Mouse (Mus musculus) gastrocnemius, adult 18-20 months (tissue): ENCODE measurements at regions not wholly inside any gene's neighbourhood (a gene's known extent, or its start where the extent isn't known, plus 50 kb on each side); places are given as distances from the start of the nearest gene placed in this dataset.

Experiments used
- DNase-seq: peaks from one replicate; pipeline ENCODE4 v3.0.0; 2021; ENCODE audit warnings: low spot score

DNA sequence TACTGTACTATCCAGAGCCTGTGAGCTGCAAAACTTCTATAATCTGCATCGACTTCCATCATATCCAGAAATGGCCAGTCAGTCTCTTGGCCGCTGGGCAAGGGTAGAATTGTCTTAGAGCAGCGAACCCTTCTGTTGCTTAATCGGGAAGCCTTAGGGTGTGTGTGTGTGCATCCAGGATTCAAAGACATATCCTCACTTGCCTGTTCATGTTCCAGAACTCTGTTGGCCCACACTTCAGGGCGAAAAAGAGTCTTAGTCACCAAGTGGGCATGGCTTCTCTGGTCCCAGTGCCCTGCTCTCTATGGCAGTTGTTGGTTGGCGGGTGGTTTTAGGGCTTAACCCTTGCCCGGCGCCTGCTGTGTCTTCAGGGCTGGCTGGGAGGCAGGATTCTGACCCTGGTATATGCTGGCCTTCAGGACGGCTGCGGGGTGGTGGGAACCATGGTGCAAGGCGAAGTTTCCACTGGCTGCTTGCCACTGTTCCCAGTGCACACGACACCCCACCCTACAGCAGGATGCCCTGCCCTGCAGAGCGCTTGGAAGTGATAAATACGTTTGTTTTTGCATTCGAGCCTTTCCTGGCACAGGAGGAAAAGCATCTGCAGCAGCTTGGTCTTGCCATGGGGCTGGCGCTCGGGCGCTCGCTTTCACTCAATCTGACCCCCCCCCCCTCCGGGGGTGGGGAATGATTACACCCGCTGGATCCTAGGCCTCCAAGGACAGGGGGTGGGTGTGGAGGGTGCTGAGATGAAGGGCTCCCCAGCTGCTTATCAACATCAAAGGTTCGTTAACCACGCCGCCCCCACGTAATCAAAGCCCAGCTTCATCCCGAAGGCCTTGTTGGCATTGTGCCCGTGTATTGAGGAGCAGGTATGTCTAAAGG lies 54.9 kb upstream of the Itga6 start:
- peak; percentile 20 for DNase-seq

DNA sequence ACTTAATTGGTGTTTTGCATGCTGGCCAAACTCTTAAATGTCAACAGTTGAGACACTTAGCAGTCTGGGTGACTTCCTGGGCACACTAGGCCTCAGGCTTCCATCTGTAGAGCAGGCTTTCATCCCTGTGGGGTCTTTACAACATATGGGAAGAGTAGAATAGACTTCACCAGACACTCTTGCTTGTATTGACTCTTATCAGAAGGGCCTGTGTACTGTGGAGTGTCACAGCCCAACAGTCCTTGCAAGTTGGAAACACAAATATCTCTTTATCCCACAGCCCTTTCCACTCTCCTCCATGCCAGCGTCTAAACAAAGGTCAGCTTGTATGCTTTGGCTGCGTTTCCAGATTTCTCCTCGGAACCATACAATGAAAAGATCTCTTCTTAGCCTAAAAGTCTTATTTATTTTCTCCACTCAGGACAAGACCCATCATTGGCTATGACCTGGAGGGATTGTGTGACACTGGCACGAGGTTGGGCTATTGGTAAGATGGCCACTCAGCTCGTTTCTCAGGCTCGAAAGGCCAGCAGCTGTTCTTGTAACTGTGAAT lies 50.6 kb upstream of the Itga6 start:
- no peak for DNase-seq
